Mouse (Mus musculus) left cerebral cortex, adult 18-20 months (tissue): ENCODE data around the gene Pbx4. TPM values are rescaled to one million over a fixed set of nuclear protein-coding genes. Genes with fewer than 3 reads are reported as not detected.

Source experiments
- DNase-seq, 2 experiments: peaks; one replicate each; pipeline ENCODE4 v3.0.0; 2021 to 2022; ENCODE audit warnings: low spot score in 2 of 2, mixed read lengths in 1 of 2
- long read RNA-seq, 2 experiments: library from polyadenylated mRNA; stranded (forward); transcript quantifications; one replicate each; pipeline ENCODE4 v2.0.0; 2021
- total RNA-seq, 2 experiments: library from RNA; stranded (reverse); gene quantifications; 2 replicates each; pipeline ENCODE4 v1.2.3; 2021

Pbx4 gene
- total RNA-seq: 10 to 100 TPM; 14.1 to 17.8 TPM
- long read RNA-seq, experiment 1, partial matches to known transcripts: 5 of 24 reads
- long read RNA-seq, experiment 1, other reads (novel, unspliced or antisense): 12 of 24 reads
- long read RNA-seq, experiment 2, partial matches to known transcripts: 1 of 14 reads
- long read RNA-seq, experiment 2, other reads (novel, unspliced or antisense): 10 of 14 reads

- peak; percentile 90 to 93 for DNase-seq
Measured at GRCm38 (mm10) chr8:69832298-69832853, at the start of gene Pbx4. Gene Pbx4 (plus strand): TSS chr8:69832491.

- DNase-seq: no peak
Measured at GRCm38 (mm10) chr8:69789105-69789504, 43.2 kb upstream of the Pbx4 start.

GRCm38 (mm10) chr8:69789731-69790130 is 42.6 kb upstream of the Pbx4 start:
- no peak for DNase-seq

- no peak for DNase-seq
Measured at GRCm38 (mm10) chr8:69790364-69790763, 41.9 kb upstream of the Pbx4 start.

- peak; percentile 84 to 91 for DNase-seq
Measured at GRCm38 (mm10) chr8:69790773-69791367, 41.4 kb upstream of the Pbx4 start, which contains the start of the genes Atp13a1 and Zfp866. Gene Atp13a1 (plus strand): TSS chr8:69791163. Gene Zfp866 (minus strand): TSS chr8:69791178.

DNA sequence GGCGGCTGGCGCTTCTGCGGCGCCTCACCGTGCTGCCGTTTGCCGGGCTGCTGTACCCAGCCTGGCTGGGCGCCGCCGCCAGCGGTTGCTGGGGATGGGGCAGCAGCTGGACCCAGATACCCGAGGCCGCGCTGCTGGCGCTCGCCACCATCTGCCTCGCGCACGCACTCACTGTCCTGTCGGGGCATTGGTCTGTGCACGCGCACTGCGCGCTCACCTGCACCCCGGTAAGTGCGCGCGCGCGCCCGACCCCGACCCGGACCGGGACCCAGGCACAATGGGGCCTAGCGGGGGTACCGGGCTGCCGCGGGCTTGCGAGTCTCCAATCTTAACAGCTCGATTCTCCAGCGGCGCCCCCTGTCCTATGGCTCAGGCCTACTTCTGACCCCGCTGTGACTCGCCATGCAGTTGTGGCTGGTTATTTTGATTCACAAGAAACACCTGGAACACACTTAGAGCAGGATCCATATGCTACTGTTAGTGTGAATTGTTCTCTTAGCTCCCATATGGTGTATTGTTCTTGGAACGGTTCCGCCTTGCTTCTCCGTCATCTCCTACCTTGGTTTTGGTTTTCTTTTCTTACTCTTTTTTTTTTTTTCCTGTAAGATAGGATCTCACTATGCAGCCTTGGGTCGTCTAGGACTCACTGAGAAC is 40.7 kb upstream of the Pbx4 start:
- peak in 1 of 2 experiments; percentile 23 for DNase-seq

DNA sequence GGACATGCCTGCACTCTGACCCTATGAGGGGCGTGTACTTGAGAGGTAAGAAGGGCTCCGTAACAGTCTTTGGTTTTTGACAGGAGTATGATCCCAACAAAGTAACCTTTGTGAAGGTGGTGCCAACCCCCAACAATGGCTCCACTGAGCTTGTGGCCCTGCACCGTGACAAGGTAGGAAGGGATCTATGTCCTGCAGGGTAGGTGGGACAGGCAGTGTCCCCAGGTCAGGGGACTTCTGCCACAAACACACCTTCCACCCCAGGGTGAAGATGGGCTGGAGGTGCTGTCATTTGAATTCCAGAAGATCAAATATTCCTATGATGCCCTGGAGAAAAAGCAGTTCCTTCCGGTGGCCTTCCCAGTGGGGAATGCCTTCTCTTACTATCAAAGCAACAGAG is 38.6 kb upstream of the Pbx4 start:
- DNase-seq: no peak

DNA sequence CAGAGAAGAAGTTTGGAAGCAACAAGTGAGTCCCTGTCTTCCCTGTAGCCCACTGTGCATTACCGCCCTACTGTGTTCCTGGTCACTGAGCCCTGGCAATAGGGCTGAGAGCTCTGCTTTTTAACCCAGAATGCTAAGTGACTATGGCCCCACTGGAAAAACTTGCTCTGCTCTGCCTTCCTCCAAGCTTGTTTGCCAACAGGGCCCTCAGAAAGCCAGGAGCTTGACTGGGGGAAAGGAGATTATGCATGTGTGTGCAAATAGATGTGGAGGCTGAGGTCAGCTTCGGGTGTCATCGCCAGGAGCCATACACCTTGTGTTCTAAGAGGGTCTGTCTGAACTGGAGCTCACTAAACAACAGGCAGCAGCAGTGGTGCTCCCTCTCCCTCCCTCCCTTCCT is 38.2 kb upstream of the Pbx4 start:
- no peak for DNase-seq

DNA sequence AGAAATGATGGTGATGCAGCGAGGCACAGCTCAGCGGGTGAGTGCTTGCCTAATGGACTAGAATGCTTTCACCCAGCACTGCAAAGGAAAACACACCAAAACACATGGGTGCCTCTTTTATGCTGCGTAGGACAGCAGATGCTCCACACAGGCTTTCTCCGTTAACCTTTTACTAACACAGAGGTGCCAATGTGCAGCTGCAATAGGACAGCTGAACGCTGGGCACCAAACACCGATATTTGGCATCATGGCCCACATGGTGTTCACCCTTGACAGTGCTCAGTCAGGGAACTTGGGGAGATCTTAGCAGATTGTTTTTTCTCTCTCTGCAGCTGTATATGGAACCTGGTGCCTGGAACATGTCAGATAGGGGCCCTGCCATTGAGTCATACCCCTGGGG is 37.4 kb upstream of the Pbx4 start:
- no peak for DNase-seq

GRCm38 (mm10) chr8:69796721-69797345 is 35.5 kb upstream of the Pbx4 start:
- no peak for DNase-seq

DNA sequence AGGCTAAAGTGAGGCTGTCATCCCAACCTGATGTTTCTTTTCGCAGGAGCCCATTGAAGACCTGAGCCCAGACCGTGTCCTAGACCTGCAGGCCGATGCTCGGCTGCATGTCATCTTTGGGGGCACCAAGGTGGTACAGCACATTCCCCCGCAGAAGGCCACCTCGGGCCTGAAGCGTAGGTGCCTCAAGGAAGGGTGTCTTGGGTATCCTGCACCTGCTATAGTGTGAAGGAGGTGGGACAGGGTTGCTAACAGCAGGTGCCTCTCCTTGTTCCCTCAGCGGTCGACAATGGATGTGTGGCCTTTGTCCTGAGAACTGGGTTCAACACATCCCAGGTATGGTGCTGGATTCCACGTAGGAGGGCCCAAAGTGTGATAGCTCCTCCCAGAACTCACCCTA is 34.6 kb upstream of the Pbx4 start:
- DNase-seq: no peak

DNA sequence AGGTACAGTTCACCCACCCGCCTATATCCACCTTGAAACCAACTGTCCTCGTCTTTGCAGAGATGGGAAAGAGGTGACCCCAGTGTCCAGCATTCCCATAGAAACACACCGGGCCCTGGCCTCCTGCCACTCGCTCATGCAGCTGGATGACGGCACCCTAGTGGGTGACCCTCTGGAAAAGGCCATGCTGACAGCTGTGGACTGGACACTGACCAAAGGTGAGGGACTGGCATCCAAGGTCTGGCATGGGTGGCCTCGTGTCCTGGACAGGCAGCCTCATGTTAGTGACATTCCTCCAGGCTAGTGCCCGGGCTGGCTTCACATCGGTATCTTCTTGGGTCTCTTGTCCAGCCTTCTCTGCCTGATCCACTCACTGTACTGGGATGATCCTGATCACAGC is 33.0 kb upstream of the Pbx4 start:
- peak; percentile 1 for DNase-seq

DNA sequence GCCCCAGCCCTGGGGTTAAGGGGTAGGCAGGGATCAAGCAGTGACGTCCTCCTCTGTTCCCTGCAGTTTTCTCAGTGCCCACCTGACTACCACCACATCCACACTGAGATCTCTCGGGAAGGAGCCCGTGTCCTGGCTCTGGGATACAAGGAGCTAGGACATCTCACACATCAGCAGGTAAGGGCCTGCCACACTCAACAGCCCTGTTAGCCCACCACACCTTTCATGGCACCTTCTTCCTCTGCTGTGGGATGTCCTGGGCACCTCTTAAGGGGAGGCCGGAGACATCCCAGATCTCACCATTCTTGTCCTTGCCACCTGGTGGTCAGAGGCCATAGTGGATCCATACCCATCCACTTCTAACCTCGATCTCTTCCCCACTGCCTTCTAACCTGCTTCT is 32.3 kb upstream of the Pbx4 start:
- peak in 1 of 2 experiments; percentile 1 for DNase-seq

DNA sequence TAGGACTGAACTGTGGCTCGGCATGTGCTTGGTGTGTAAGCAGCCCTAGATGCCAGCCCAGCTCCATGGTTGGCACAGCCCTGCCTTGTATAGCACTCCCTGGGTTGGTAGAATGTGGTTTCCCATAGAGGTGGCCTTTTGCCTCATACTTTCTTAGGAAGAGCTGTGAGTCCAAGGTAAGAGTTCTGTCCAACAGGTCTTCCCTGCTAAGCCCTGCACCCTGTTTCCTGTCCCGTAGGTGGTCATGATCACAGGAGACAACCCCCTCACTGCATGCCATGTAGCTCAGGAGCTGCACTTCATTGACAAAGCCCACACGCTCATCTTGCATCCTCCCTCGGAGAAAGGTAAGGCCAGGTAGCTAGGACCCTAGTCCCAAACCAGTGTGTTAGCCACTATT is 30.5 kb upstream of the Pbx4 start:
- no peak for DNase-seq

- DNase-seq: peak in 1 of 2 experiments; percentile 0
Measured at GRCm38 (mm10) chr8:69802216-69802615, 30.1 kb upstream of the Pbx4 start.

- DNase-seq: peak in 1 of 2 experiments; percentile 0
Measured at GRCm38 (mm10) chr8:69803366-69803765, 28.9 kb upstream of the Pbx4 start.

DNA sequence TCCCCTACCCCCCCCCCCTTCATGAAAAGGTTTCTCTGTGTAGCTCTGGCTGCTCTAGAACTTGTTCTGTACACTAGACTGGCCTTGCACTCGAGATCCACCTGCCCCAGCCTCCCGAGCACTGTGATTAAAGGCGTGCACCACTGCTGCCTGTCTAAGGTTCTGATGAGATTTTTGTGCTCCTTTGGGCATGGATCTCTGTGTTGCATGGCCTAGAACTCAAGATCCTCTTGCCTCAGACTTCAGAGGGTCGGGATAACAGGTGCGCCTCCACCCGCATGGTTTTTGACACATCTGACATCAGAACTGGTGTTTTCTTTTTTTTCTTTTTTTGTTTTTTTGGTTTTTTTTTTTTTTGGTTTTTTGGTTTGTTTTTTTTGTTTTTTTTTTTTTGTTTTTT is 27.8 kb upstream of the Pbx4 start:
- no peak for DNase-seq

- no peak for DNase-seq
Measured at GRCm38 (mm10) chr8:69805086-69805485, 27.2 kb upstream of the Pbx4 start.

GRCm38 (mm10) chr8:69805491-69805890 is 26.8 kb upstream of the Pbx4 start:
- DNase-seq: no peak

GRCm38 (mm10) chr8:69807236-69807635 is 25.1 kb upstream of the Pbx4 start:
- no peak for DNase-seq

- DNase-seq: peak in 1 of 2 experiments; percentile 53
Measured at GRCm38 (mm10) chr8:69808094-69808863, 24.0 kb upstream of the Pbx4 start, which contains the start of gene Gmip. Gene Gmip (plus strand): TSS chr8:69808679.
